Mouse (Mus musculus): ENCODE data around the gene Gucy1a1.

- TF ChIP-seq POLR2A (IDR thresholded peaks at IDR 0.05; ENCODE audit: insufficient read depth, low read depth, low read length) = no peak
- TF ChIP-seq CTCF (IDR thresholded peaks at IDR 0.05; ENCODE audit: insufficient read depth, low read depth, low read length) = no peak
Observed at GRCm38 (mm10) chr3:82104229-82104628, 41.4 kb downstream of the Gucy1a1 start.

All from olfactory bulb, adult 2 months (tissue).